Mouse (Mus musculus): ENCODE measurements around the gene Calm3. TPM values are rescaled to one million over a fixed set of nuclear protein-coding genes. Genes with fewer than 3 reads are reported as not detected.

Calm3 gene
- polyA plus RNA-seq, 1 experiment from 2014 or later = 295 TPM

DNA sequence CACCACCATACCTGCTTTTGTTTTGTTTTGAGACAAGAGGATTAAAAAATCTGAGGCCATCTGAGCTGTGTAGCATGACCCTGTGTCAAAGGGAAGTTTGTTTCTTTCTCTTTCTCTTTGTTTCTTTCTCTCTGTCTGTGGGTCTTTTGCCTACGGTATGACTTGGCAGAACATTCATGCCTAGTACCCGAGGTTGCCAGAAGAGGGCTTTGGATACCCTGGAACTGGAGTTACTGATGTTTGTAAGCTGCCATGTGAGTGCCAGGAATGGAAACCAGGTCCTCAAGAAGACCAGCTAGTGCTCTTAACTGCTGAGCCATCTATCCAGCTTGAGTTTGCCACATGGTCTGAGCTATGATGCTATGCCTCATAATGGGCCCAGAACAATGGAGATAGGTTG lies 4.4 kb upstream of the Calm3 start:
- ATAC-seq (ENCODE audit: low FRiP score) (no peak), DNase-seq (ENCODE audit: low spot score, missing footprints) (no peak)
- H3K27ac ChIP-seq (ENCODE audit: low read depth, low read length) = no peak overlapping the region
- H3K4me2 ChIP-seq = no peak overlapping the region
- H3K4me3 ChIP-seq (ENCODE audit: low read depth, low read length) = no peak overlapping the region
- no peak overlapping the region for H3K9ac ChIP-seq (ENCODE audit: low read length)
- WGBS = 41% methylated on average over 2 of the region's 2 CpGs
- H3K27me3 ChIP-seq (ENCODE audit: control insufficient read depth, insufficient read depth, low read length) = no peaks in the 10 kb centered on the region
- no peaks in the 10 kb centered on the region for H3K36me3 ChIP-seq (ENCODE audit: control insufficient read depth, insufficient read depth, low read length)
- peaks cover 3% of the 10 kb centered on the region; the same call in 1 of the 2 replicates for H3K4me1 ChIP-seq (ENCODE audit: control insufficient read depth, insufficient read depth, low read length)
- H3K9me3 ChIP-seq (ENCODE audit: control insufficient read depth, low read length) = no peaks in the 10 kb centered on the region

- peak; percentile 96 for DNase-seq (ENCODE audit: low spot score, missing footprints)
- no peaks in the 10 kb centered on the region for H3K9me3 ChIP-seq (ENCODE audit: control insufficient read depth, low read length)
- peak overlapping the region; percentile 96 for H3K27ac ChIP-seq (ENCODE audit: low read depth, low read length)
- WGBS = 0% methylated on average over 37 of the region's 57 CpGs
- peaks cover 30% of the 10 kb centered on the region for H3K4me1 ChIP-seq (ENCODE audit: control insufficient read depth, insufficient read depth, low read length)
- ATAC-seq (ENCODE audit: low FRiP score) = peak; percentile 8; the same call in 1 of the 2 replicates
- H3K36me3 ChIP-seq (ENCODE audit: control insufficient read depth, insufficient read depth, low read length) = peaks cover 4% of the 10 kb centered on the region
- no peaks in the 10 kb centered on the region for H3K27me3 ChIP-seq (ENCODE audit: control insufficient read depth, insufficient read depth, low read length)
- peak overlapping the region; percentile 97 for H3K9ac ChIP-seq (ENCODE audit: low read length)
- peak overlapping the region; percentile 93 for H3K4me2 ChIP-seq
- H3K4me3 ChIP-seq (ENCODE audit: low read depth, low read length) = peak overlapping the region; percentile 76
Measured at GRCm38 (mm10) chr7:16923283-16924036, 454 bp downstream of the Calm3 start.

DNA sequence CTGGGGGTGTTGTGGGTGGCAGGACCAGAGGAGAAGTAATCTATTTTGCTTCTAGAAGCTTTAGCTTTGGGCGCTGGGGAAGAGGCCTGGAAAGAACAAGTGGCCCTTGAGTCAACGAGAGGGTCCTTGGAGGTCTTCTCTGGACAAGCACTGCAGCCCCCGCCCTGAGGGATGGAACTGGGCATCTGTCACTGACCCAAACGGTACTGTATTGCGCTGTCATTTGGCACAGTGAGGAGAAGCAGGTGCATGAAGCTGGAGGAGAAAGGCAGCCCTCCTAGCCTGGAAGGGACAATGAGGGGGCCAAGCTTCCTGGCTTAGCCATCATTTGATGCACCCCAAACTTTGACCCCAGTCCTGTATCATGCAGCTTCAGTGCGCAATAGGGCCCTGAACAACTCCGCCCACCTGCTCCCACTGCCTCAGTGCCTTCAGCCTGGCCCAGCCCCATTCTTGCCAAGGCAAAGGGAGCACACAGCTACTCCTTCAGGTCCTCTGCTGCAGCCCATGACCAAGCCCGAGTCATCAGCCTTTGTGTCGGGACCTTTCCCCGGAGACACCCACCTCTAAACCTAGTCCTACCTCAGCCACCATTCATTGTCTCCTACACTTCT lies 1.4 kb downstream of the Calm3 start:
- Histone ChIP-seq H3K9ac (ENCODE audit: low read length) (peak overlapping the region; percentile 97), H3K4me1 (ENCODE audit: control insufficient read depth, insufficient read depth, low read length) (peaks cover 30% of the 10 kb centered on the region), H3K27me3 (ENCODE audit: control insufficient read depth, insufficient read depth, low read length) (no peaks in the 10 kb centered on the region), H3K4me3 (ENCODE audit: low read depth, low read length) (peak overlapping the region; percentile 76), H3K4me2 (peak overlapping the region; percentile 93), H3K36me3 (ENCODE audit: control insufficient read depth, insufficient read depth, low read length) (peaks cover 10% of the 10 kb centered on the region), H3K9me3 (ENCODE audit: control insufficient read depth, low read length) (no peaks in the 10 kb centered on the region), H3K27ac (ENCODE audit: low read depth, low read length) (peak overlapping the region; percentile 57; the same call in 1 of the 2 replicates)
- DNase-seq (ENCODE audit: low spot score, missing footprints) (no peak), ATAC-seq (ENCODE audit: low FRiP score) (no peak)
- 49% methylated on average over 10 of the region's 10 CpGs for WGBS

- H3K27me3 ChIP-seq (ENCODE audit: control insufficient read depth, insufficient read depth, low read length) = no peaks in the 10 kb centered on the region
- no peak for ATAC-seq (ENCODE audit: low FRiP score)
- H3K9ac ChIP-seq (ENCODE audit: low read length) = peak overlapping the region; percentile 97
- H3K27ac ChIP-seq (ENCODE audit: low read depth, low read length) = peak overlapping the region; percentile 57; the same call in 1 of the 2 replicates
- peak overlapping the region; percentile 93 for H3K4me2 ChIP-seq
- peaks cover 10% of the 10 kb centered on the region for H3K36me3 ChIP-seq (ENCODE audit: control insufficient read depth, insufficient read depth, low read length)
- H3K4me3 ChIP-seq (ENCODE audit: low read depth, low read length) = peak overlapping the region; percentile 76
- 77% methylated on average over 6 of the region's 6 CpGs for WGBS
- no peaks in the 10 kb centered on the region for H3K9me3 ChIP-seq (ENCODE audit: control insufficient read depth, low read length)
- peaks cover 30% of the 10 kb centered on the region for H3K4me1 ChIP-seq (ENCODE audit: control insufficient read depth, insufficient read depth, low read length)
- no peak for DNase-seq (ENCODE audit: low spot score, missing footprints)
Measured at GRCm38 (mm10) chr7:16921881-16922335, 2.0 kb downstream of the Calm3 start.

DNA sequence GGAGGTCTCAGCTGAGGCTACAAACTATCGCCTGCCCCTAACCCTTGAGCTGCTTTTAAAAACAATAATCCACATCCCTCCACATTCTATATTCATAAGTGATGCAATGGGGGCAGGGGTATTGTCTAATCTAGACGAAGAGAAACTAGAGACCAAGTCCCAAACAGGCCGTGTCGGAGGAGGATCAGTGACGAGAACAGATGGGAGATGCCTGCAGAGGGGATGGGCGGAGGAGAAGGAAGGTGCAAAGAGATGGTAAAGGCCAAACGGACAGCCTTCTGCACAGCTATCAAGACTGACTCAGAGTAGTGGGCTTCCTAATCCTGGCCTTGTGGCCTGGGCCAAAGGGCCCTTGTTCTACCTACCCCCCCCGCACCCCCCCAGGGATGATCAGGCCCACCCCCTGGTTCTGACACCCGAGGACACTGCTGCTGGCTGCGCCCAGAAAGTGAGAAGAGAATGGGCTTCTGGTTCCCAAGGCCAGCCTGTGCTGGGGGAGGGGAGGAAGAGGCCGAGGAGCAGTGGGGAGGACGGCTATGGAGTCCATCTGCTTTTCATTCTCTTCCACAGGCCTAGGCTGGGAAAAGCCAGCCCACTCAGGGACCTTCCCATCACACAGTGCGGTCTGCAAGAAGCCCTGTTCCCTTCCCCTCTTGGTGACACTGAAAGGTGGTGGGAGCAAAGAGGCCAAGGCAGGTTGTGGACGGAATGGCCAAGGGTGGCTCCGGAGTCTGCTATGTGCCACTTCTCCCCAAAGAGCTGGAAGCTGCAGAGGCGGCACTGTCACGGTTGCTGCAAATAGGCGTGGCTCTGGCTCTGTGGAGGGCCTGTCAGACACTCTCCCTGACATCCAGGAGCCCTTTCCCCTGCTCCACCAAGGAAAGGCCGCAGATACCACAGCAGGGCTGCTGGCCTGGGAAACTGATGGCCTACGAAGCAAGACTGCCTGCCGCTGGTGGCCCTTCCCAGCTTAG lies 2.8 kb downstream of the Calm3 start:
- Histone ChIP-seq H3K27me3 (ENCODE audit: control insufficient read depth, insufficient read depth, low read length) (no peaks in the 10 kb centered on the region), H3K9me3 (ENCODE audit: control insufficient read depth, low read length) (no peaks in the 10 kb centered on the region), H3K4me1 (ENCODE audit: control insufficient read depth, insufficient read depth, low read length) (peaks cover 30% of the 10 kb centered on the region), H3K36me3 (ENCODE audit: control insufficient read depth, insufficient read depth, low read length) (peaks cover 17% of the 10 kb centered on the region), H3K4me2 (peak overlapping the region; percentile 93), H3K27ac (ENCODE audit: low read depth, low read length) (peak overlapping the region; percentile 57), H3K9ac (ENCODE audit: low read length) (peak overlapping the region; percentile 97), H3K4me3 (ENCODE audit: low read depth, low read length) (peak overlapping the region; percentile 76)
- 51% methylated on average over 21 of the region's 21 CpGs for WGBS
- no peak for ATAC-seq (ENCODE audit: low FRiP score)
- DNase-seq (ENCODE audit: low spot score, missing footprints) = peak; percentile 89

DNA sequence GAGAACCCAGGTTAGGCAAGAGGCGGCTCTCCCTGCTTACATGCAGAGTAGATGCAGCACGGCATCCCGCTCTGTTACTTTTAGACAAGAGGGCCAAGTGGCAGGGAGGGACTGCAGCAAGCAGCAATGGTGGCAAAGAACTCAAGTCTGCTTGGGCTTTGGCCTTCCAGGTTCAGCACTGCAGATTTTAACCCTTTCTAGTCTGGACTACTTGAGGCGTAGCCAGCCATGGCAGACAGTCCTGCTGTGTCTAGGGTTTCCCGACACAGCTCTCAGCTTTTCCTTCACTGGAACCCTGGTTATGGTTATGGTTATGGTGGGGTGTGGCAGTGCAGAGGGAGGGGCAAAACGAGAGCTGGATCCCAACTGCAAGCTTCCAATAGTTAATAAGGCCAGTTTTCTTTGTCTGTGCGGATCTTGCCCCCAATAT lies 3.7 kb downstream of the Calm3 start:
- Histone ChIP-seq H3K9me3 (ENCODE audit: control insufficient read depth, low read length) (no peaks in the 10 kb centered on the region), H3K9ac (ENCODE audit: low read length) (peak overlapping the region; percentile 24; the same call in 1 of the 2 replicates), H3K4me2 (no peak overlapping the region; the same call in 1 of the 2 replicates), H3K36me3 (ENCODE audit: control insufficient read depth, insufficient read depth, low read length) (peaks cover 23% of the 10 kb centered on the region), H3K27ac (ENCODE audit: low read depth, low read length) (no peak overlapping the region), H3K27me3 (ENCODE audit: control insufficient read depth, insufficient read depth, low read length) (no peaks in the 10 kb centered on the region), H3K4me1 (ENCODE audit: control insufficient read depth, insufficient read depth, low read length) (peaks cover 30% of the 10 kb centered on the region), H3K4me3 (ENCODE audit: low read depth, low read length) (no peak overlapping the region)
- no peak for ATAC-seq (ENCODE audit: low FRiP score)
- no peak for DNase-seq (ENCODE audit: low spot score, missing footprints)
- 86% methylated on average over 7 of the region's 7 CpGs for WGBS

- WGBS = 91% methylated on average over 13 of the region's 13 CpGs
- no peak overlapping the region for H3K27ac ChIP-seq (ENCODE audit: low read depth, low read length)
- H3K9ac ChIP-seq (ENCODE audit: low read length) = peak overlapping the region; percentile 24; the same call in 1 of the 2 replicates
- DNase-seq (ENCODE audit: low spot score, missing footprints) (no peak), ATAC-seq (ENCODE audit: low FRiP score) (no peak)
- no peaks in the 10 kb centered on the region for H3K27me3 ChIP-seq (ENCODE audit: control insufficient read depth, insufficient read depth, low read length)
- no peak overlapping the region for H3K4me2 ChIP-seq
- peaks cover 30% of the 10 kb centered on the region for H3K4me1 ChIP-seq (ENCODE audit: control insufficient read depth, insufficient read depth, low read length)
- H3K9me3 ChIP-seq (ENCODE audit: control insufficient read depth, low read length) = no peaks in the 10 kb centered on the region
- peaks cover 23% of the 10 kb centered on the region for H3K36me3 ChIP-seq (ENCODE audit: control insufficient read depth, insufficient read depth, low read length)
- no peak overlapping the region for H3K4me3 ChIP-seq (ENCODE audit: low read depth, low read length)
Measured at GRCm38 (mm10) chr7:16919395-16920149, 4.3 kb downstream of the Calm3 start.

DNA sequence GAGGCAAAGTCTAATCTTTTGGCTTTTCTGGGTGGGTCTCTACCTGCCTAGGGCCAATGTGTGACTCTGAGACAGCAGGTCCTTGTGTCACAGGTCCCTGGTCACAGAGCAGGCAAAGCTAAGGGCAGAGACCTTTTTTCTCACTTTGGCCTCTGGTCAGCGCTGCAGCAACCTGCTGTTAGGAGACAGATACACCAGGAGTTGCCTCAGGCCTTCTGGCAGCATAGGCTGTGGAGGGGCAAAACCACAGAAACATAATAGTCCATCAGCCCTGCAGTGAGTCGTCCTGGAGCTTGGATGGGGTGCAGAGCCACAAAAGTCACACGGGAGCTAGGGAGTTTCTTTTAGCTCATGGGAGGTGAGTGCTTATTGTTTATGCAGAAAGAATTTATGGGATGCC lies 5.2 kb downstream of the Calm3 start:
- no peaks in the 10 kb centered on the region for H3K9me3 ChIP-seq (ENCODE audit: control insufficient read depth, low read length)
- H3K36me3 ChIP-seq (ENCODE audit: control insufficient read depth, insufficient read depth, low read length) = peaks cover 23% of the 10 kb centered on the region
- no peak overlapping the region for H3K4me2 ChIP-seq
- no peak for DNase-seq (ENCODE audit: low spot score, missing footprints)
- H3K4me1 ChIP-seq (ENCODE audit: control insufficient read depth, insufficient read depth, low read length) = peaks cover 30% of the 10 kb centered on the region
- no peak overlapping the region for H3K9ac ChIP-seq (ENCODE audit: low read length)
- no peak overlapping the region for H3K27ac ChIP-seq (ENCODE audit: low read depth, low read length)
- WGBS = 86% methylated on average over 3 of the region's 3 CpGs
- ATAC-seq (ENCODE audit: low FRiP score) = no peak
- H3K4me3 ChIP-seq (ENCODE audit: low read depth, low read length) = no peak overlapping the region
- no peaks in the 10 kb centered on the region for H3K27me3 ChIP-seq (ENCODE audit: control insufficient read depth, insufficient read depth, low read length)
